Mouse (Mus musculus): ENCODE measurements around the gene Spata31d1c. TPM values are rescaled to one million over a fixed set of nuclear protein-coding genes. Genes with fewer than 3 reads are reported as not detected.

Gene Spata31d1c
- total and polyA plus RNA-seq, 3 experiments, result not detected

GRCm38 (mm10) chr13:65006760-65007159 is 26.1 kb upstream of the Spata31d1c start:
- H3K4me1 ChIP-seq (ENCODE audit: control insufficient read depth in 1 of 2, insufficient read depth in 2 of 2, low read length in 2 of 2), result peaks cover 8 to 9% of the 10 kb centered on the region in 2 experiments

GRCm38 (mm10) chr13:65007971-65008370 is 24.9 kb upstream of the Spata31d1c start:
- H3K9ac ChIP-seq (ENCODE audit: control insufficient read depth, low read depth, low read length, poor library complexity, severe bottlenecking), result 0 out of 2 replicates have a peak overlapping the region, but pooled peaks have one; percentile 32
- H3K9me3 ChIP-seq (replicated peaks; ENCODE audit: insufficient read depth, low read length), result no peaks in the 10 kb centered on the region
- peak overlapping the region; percentile 19; the same call in 1 of the 2 replicates for H3K27ac ChIP-seq (ENCODE audit: control insufficient read depth, low read depth, low read length)
- no peaks in the 10 kb centered on the region for H3K27me3 ChIP-seq (ENCODE audit: control insufficient read depth in 1 of 2, insufficient read depth in 2 of 2, low read length in 2 of 2)
- H3K79me2 ChIP-seq (ENCODE audit: control insufficient read depth, insufficient read depth, low read length, poor library complexity), result no peaks in the 10 kb centered on the region
- no peak overlapping the region for H3K4me3 ChIP-seq (ENCODE audit: control insufficient read depth in 1 of 2, insufficient read depth in 1 of 2, low read depth in 2 of 2, low read length in 2 of 2)
- peaks cover 0 to 16% of the 10 kb centered on the region in 2 experiments; a peak in 2 of 4 replicates for H3K36me3 ChIP-seq (ENCODE audit: control insufficient read depth in 1 of 2, insufficient read depth in 2 of 2, low read length in 2 of 2)
- H3K4me1 ChIP-seq (ENCODE audit: control insufficient read depth in 1 of 2, insufficient read depth in 2 of 2, low read length in 2 of 2), result peaks cover 8 to 9% of the 10 kb centered on the region in 2 experiments
- DNase-seq (ENCODE audit: low read depth, low spot score), result peak; percentile 61
- TF ChIP-seq ELF1 (IDR thresholded peaks at IDR 0.05; ENCODE audit: low read depth, low read length) (peak; percentile 71; the same call in 1 of the 2 replicates), GABPA (IDR thresholded peaks at IDR 0.05; ENCODE audit: low read depth, low read length) (no peak), NRF1 (IDR thresholded peaks at IDR 0.05; ENCODE audit: insufficient read depth, low read depth, low read length, poor library complexity, severe bottlenecking) (no peak), POLR2AphosphoS2 (IDR thresholded peaks at IDR 0.05; ENCODE audit: low read length) (no peak), MEF2A (IDR thresholded peaks at IDR 0.05; ENCODE audit: extremely low read depth, insufficient replicate concordance, low read depth, low read length, poor library complexity, severe bottlenecking) (no peak), HCFC1 (IDR thresholded peaks at IDR 0.05; ENCODE audit: low read depth, low read length) (no peak), UBTF (IDR thresholded peaks at IDR 0.05; ENCODE audit: borderline replicate concordance, insufficient read depth, low read depth, low read length) (no peak), MAFK (IDR thresholded peaks at IDR 0.05; ENCODE audit: borderline replicate concordance, low read depth, low read length) (no peak), MAX (IDR thresholded peaks at IDR 0.05; ENCODE audit: low read length) (no peak), BHLHE40 (IDR thresholded peaks at IDR 0.05; ENCODE audit: borderline replicate concordance, low read depth, low read length) (no peak), CTCF (IDR thresholded peaks at IDR 0.05 in 2 of 3, conservative IDR thresholded peaks at IDR 0.05 in 1 of 3; ENCODE audit: control insufficient read depth in 1 of 3, insufficient read depth in 1 of 3, low read depth in 2 of 3, low read length in 3 of 3, poor library complexity in 1 of 3, severe bottlenecking in 1 of 3) (no peak), USF2 (IDR thresholded peaks at IDR 0.05; ENCODE audit: borderline replicate concordance in 1 of 2, insufficient read depth in 1 of 2, low read depth in 1 of 2, low read length in 2 of 2) (no peak), KAT2A (conservative IDR thresholded peaks at IDR 0.05; ENCODE audit: low read depth, low read length) (no peak), TBP (IDR thresholded peaks at IDR 0.05; ENCODE audit: low read depth, low read length) (no peak), ETS1 (IDR thresholded peaks at IDR 0.05; ENCODE audit: low read depth, low read length) (peak; percentile 43; the same call in 1 of the 2 replicates), MYB (IDR thresholded peaks at IDR 0.05; ENCODE audit: low read depth, low read length) (no peak), TAL1 (IDR thresholded peaks at IDR 0.05; ENCODE audit: low read length) (no peak), CHD1 (IDR thresholded peaks at IDR 0.05; ENCODE audit: low read depth, low read length) (no peak), E2F4 (IDR thresholded peaks at IDR 0.05; ENCODE audit: borderline replicate concordance, low read depth, low read length) (no peak), ZMIZ1 (IDR thresholded peaks at IDR 0.05; ENCODE audit: low read depth, low read length) (no peak), SMC3 (IDR thresholded peaks at IDR 0.05; ENCODE audit: low read depth, low read length) (no peak), TCF12 (IDR thresholded peaks at IDR 0.05; ENCODE audit: low read depth, low read length) (peak; percentile 8; the same call in 1 of the 2 replicates), MYC (IDR thresholded peaks at IDR 0.05; ENCODE audit: low read depth, low read length) (0 out of 2 replicates have a peak, but pooled peaks have one; percentile 7), EP300 (IDR thresholded peaks at IDR 0.05; ENCODE audit: low read depth in 1 of 2, low read length in 2 of 2) (peak; percentile 3 to 46; a peak in 1 of 4 replicates), MXI1 (IDR thresholded peaks at IDR 0.05; ENCODE audit: low read depth, low read length) (no peak)

More at GRCm38 (mm10) chr13:65006760-65007159, 26.1 kb upstream of the Spata31d1c start:
- Histone ChIP-seq H3K27ac (ENCODE audit: control insufficient read depth, low read depth, low read length) (no peak overlapping the region), H3K9me3 (replicated peaks; ENCODE audit: insufficient read depth, low read length) (no peaks in the 10 kb centered on the region), H3K27me3 (ENCODE audit: control insufficient read depth in 1 of 2, insufficient read depth in 2 of 2, low read length in 2 of 2) (no peaks in the 10 kb centered on the region), H3K79me2 (ENCODE audit: control insufficient read depth, insufficient read depth, low read length, poor library complexity) (no peaks in the 10 kb centered on the region), H3K9ac (ENCODE audit: control insufficient read depth, low read depth, low read length, poor library complexity, severe bottlenecking) (no peak overlapping the region), H3K4me3 (ENCODE audit: control insufficient read depth in 1 of 2, insufficient read depth in 1 of 2, low read depth in 2 of 2, low read length in 2 of 2) (no peak overlapping the region), H3K36me3 (ENCODE audit: control insufficient read depth in 1 of 2, insufficient read depth in 2 of 2, low read length in 2 of 2) (peaks cover 0 to 16% of the 10 kb centered on the region in 2 experiments; a peak in 2 of 4 replicates)
- TF ChIP-seq MEF2A (IDR thresholded peaks at IDR 0.05; ENCODE audit: extremely low read depth, insufficient replicate concordance, low read depth, low read length, poor library complexity, severe bottlenecking) (peak; percentile 59; the same call in 1 of the 2 replicates), RCOR1 (IDR thresholded peaks at IDR 0.05; ENCODE audit: low read depth, low read length) (no peak), CHD2 (IDR thresholded peaks at IDR 0.05; ENCODE audit: low read length) (no peak), EP300 (IDR thresholded peaks at IDR 0.05; ENCODE audit: low read depth in 1 of 2, low read length in 2 of 2) (peak; percentile 48 to 52; a peak in 2 of 4 replicates), MAFK (IDR thresholded peaks at IDR 0.05; ENCODE audit: borderline replicate concordance, low read depth, low read length) (no peak), TAL1 (IDR thresholded peaks at IDR 0.05; ENCODE audit: low read length) (no peak), SIN3A (IDR thresholded peaks at IDR 0.05; ENCODE audit: low read length) (no peak), MYB (IDR thresholded peaks at IDR 0.05; ENCODE audit: low read depth, low read length) (no peak), ETS1 (IDR thresholded peaks at IDR 0.05; ENCODE audit: low read depth, low read length) (peak; percentile 23; the same call in 1 of the 2 replicates), TCF12 (IDR thresholded peaks at IDR 0.05; ENCODE audit: low read depth, low read length) (peak; percentile 41; the same call in 1 of the 2 replicates), NELFE (IDR thresholded peaks at IDR 0.05; ENCODE audit: low read depth, low read length) (no peak), ZNF384 (IDR thresholded peaks at IDR 0.05; ENCODE audit: low read depth, low read length) (no peak), MAZ (IDR thresholded peaks at IDR 0.05; ENCODE audit: low read depth, low read length) (no peak), GATA1 (IDR thresholded peaks at IDR 0.05; ENCODE audit: low read depth, low read length) (peak; percentile 43; the same call in 1 of the 2 replicates)
- DNase-seq (ENCODE audit: low read depth, low spot score), result peak; percentile 20

Measured in MEL (cell line).